Mouse (Mus musculus) limb, embryonic 11.5 days (tissue): ENCODE data around the gene Ppp4r3a. TPM values are rescaled to one million over a fixed set of nuclear protein-coding genes. Genes with fewer than 3 reads are reported as not detected.

Source experiments
- ATAC-seq: fragments of 200-750 bp; cut with Nextera tagmentation; 2 replicates; pipeline ENCODE4 v1.8.0; 2017; ENCODE audit warnings: low read depth; ENCODE audit not compliant: insufficient number of reproducible peaks, low FRiP score, low TSS enrichment
- DNase-seq: peaks from one replicate; pipeline ENCODE4 v3.0.0-alpha.2; 2015; ENCODE audit warnings: low spot score
- H3K27ac ChIP-seq: fragments of 300-500 bp; sonication (generic); replicated peaks from 2 replicates; pipeline ENCODE4 v1.5.1; 2014; ENCODE audit warnings: low read depth, mild to moderate bottlenecking, low read length
- H3K27me3 ChIP-seq: fragments of 300-500 bp; sonication (generic); 2 replicates; pipeline ENCODE4 v1.6.1; 2014; ENCODE audit warnings: mild to moderate bottlenecking, low read length, mixed read lengths; ENCODE audit not compliant: control insufficient read depth, insufficient read depth
- H3K36me3 ChIP-seq: fragments of 300-500 bp; sonication (generic); 2 replicates; pipeline ENCODE4 v1.6.1; 2014; ENCODE audit warnings: mild to moderate bottlenecking, low read length, moderate library complexity, mixed read lengths; ENCODE audit not compliant: control insufficient read depth, insufficient read depth
- H3K4me1 ChIP-seq: fragments of 300-500 bp; sonication (generic); 2 replicates; pipeline ENCODE4 v1.6.1; 2014; ENCODE audit warnings: low read length, mixed read lengths; ENCODE audit not compliant: control insufficient read depth, insufficient read depth
- H3K4me2 ChIP-seq: fragments of 300-500 bp; sonication (generic); 2 replicates; pipeline ENCODE4 v1.6.1; 2014; ENCODE audit warnings: low read depth, mild to moderate bottlenecking, moderate library complexity; ENCODE audit not compliant: severe bottlenecking
- H3K4me3 ChIP-seq: fragments of 300-500 bp; sonication (generic); 2 replicates; pipeline ENCODE4 v1.5.1; 2014; ENCODE audit warnings: low read depth, low read length
- H3K9ac ChIP-seq: fragments of 300-500 bp; sonication (generic); 2 replicates; pipeline ENCODE4 v1.6.1; 2014; ENCODE audit warnings: mild to moderate bottlenecking, low read length
- H3K9me3 ChIP-seq: fragments of 300-500 bp; sonication (generic); 2 replicates; pipeline ENCODE4 v1.6.1; 2016; ENCODE audit warnings: low read length; ENCODE audit not compliant: control insufficient read depth
- WGBS: fragments of 180-500 bp; shearing (Covaris S2); extraction: QIAGEN DNeasy Blood & Tissue Kit; methylation state at CpG from one replicate; pipeline ENCODE4 v1.1.7; 2014; 5-methylcytosine and 5-hydroxymethylcytosine counted together
- polyA plus RNA-seq: library from polyadenylated mRNA; unstranded; fragments of >200 nt; fragmentation: Nextera tagmentation; extraction: Ambion mirVana; gene quantifications from 2 replicates; pipeline ENCODE4 v1.2.1, GENCODE M21; 2014

The Ppp4r3a gene
- polyA plus RNA-seq, 1 experiment from 2014 or later, result 60.9 TPM

- Histone ChIP-seq H3K36me3 (no peaks in the 10 kb centered on the region), H3K27me3 (no peaks in the 10 kb centered on the region), H3K4me2 (no peak overlapping the region), H3K4me1 (peaks cover 42% of the 10 kb centered on the region), H3K9ac (no peak overlapping the region), H3K4me3 (no peak overlapping the region), H3K9me3 (no peaks in the 10 kb centered on the region), H3K27ac (no peak overlapping the region)
- no peak for DNase-seq
- ATAC-seq, result no peak
- WGBS, result 49% methylated on average over 8 of the region's 8 CpGs
Measured at GRCm38 (mm10) chr12:101013078-101013665, 70.3 kb downstream of the Ppp4r3a start.

GRCm38 (mm10) chr12:101012197-101013077, 71.1 kb downstream of the Ppp4r3a start:
- Histone ChIP-seq H3K4me1 (peaks cover 42% of the 10 kb centered on the region), H3K4me2 (no peak overlapping the region), H3K9me3 (no peaks in the 10 kb centered on the region), H3K36me3 (no peaks in the 10 kb centered on the region), H3K27me3 (no peaks in the 10 kb centered on the region; the same call in 1 of the 2 replicates), H3K4me3 (no peak overlapping the region), H3K27ac (no peak overlapping the region), H3K9ac (no peak overlapping the region; the same call in 1 of the 2 replicates)
- no peak for ATAC-seq
- WGBS, result 20% methylated on average over 17 of the region's 17 CpGs
- DNase-seq, result no peak

- no peak for ATAC-seq
- Histone ChIP-seq H3K27me3 (no peaks in the 10 kb centered on the region; the same call in 1 of the 2 replicates), H3K27ac (no peak overlapping the region), H3K4me3 (no peak overlapping the region), H3K4me2 (no peak overlapping the region), H3K9me3 (no peaks in the 10 kb centered on the region), H3K36me3 (no peaks in the 10 kb centered on the region), H3K9ac (no peak overlapping the region), H3K4me1 (peaks cover 37% of the 10 kb centered on the region)
- 83% methylated on average over 7 of the region's 7 CpGs for whole genome bisulfite sequencing
- no peak for DNase-seq
Measured at GRCm38 (mm10) chr12:101011017-101011416, 72.5 kb downstream of the Ppp4r3a start.

- ATAC-seq (no peak), DNase-seq (no peak)
- Histone ChIP-seq H3K4me1 (peaks cover 35% of the 10 kb centered on the region), H3K4me3 (no peak overlapping the region), H3K27ac (no peak overlapping the region), H3K27me3 (no peaks in the 10 kb centered on the region; the same call in 1 of the 2 replicates), H3K4me2 (no peak overlapping the region), H3K9me3 (no peaks in the 10 kb centered on the region), H3K9ac (no peak overlapping the region), H3K36me3 (no peaks in the 10 kb centered on the region)
- WGBS, result 41% methylated on average over 10 of the region's 10 CpGs
Measured at GRCm38 (mm10) chr12:101010148-101010920, 73.2 kb downstream of the Ppp4r3a start.

GRCm38 (mm10) chr12:101009225-101009624, 74.3 kb downstream of the Ppp4r3a start:
- no peak overlapping the region for H3K27ac ChIP-seq
- peaks cover 30% of the 10 kb centered on the region for H3K4me1 ChIP-seq
- no peak overlapping the region for H3K4me3 ChIP-seq
- H3K27me3 ChIP-seq, result no peaks in the 10 kb centered on the region; the same call in 1 of the 2 replicates
- DNase-seq (no peak), ATAC-seq (no peak)
- no peak overlapping the region for H3K9ac ChIP-seq
- 89% methylated on average over 4 of the region's 4 CpGs for WGBS
- H3K4me2 ChIP-seq, result no peak overlapping the region
- no peaks in the 10 kb centered on the region for H3K36me3 ChIP-seq
- H3K9me3 ChIP-seq, result no peaks in the 10 kb centered on the region

- no peaks in the 10 kb centered on the region for H3K36me3 ChIP-seq
- H3K27ac ChIP-seq, result no peak overlapping the region
- H3K27me3 ChIP-seq, result no peaks in the 10 kb centered on the region; the same call in 1 of the 2 replicates
- no peak for ATAC-seq
- H3K4me1 ChIP-seq, result peaks cover 30% of the 10 kb centered on the region
- H3K4me3 ChIP-seq, result no peak overlapping the region
- no peaks in the 10 kb centered on the region for H3K9me3 ChIP-seq
- no peak overlapping the region for H3K9ac ChIP-seq
- DNase-seq, result no peak
- 45% methylated on average over 4 of the region's 4 CpGs for WGBS
- no peak overlapping the region for H3K4me2 ChIP-seq
Measured at GRCm38 (mm10) chr12:101008648-101009047, 74.9 kb downstream of the Ppp4r3a start.

- no peak overlapping the region for H3K27ac ChIP-seq
- no peak overlapping the region for H3K4me2 ChIP-seq
- ATAC-seq, result no peak
- peaks cover 30% of the 10 kb centered on the region for H3K4me1 ChIP-seq
- H3K4me3 ChIP-seq, result no peak overlapping the region
- H3K9ac ChIP-seq, result no peak overlapping the region
- H3K27me3 ChIP-seq, result peaks cover 3% of the 10 kb centered on the region; the same call in 1 of the 2 replicates
- H3K36me3 ChIP-seq, result no peaks in the 10 kb centered on the region
- H3K9me3 ChIP-seq, result no peaks in the 10 kb centered on the region
- 24% methylated on average over 10 of the region's 10 CpGs for WGBS
- no peak for DNase-seq
Measured at GRCm38 (mm10) chr12:101007968-101008481, 75.5 kb downstream of the Ppp4r3a start.

GRCm38 (mm10) chr12:101007427-101007826, 76.1 kb downstream of the Ppp4r3a start:
- Histone ChIP-seq H3K4me3 (no peak overlapping the region), H3K9me3 (no peaks in the 10 kb centered on the region), H3K4me2 (no peak overlapping the region), H3K27ac (no peak overlapping the region), H3K27me3 (peaks cover 3% of the 10 kb centered on the region; the same call in 1 of the 2 replicates), H3K4me1 (peaks cover 25% of the 10 kb centered on the region), H3K36me3 (no peaks in the 10 kb centered on the region), H3K9ac (no peak overlapping the region)
- WGBS, result 79% methylated on average over 9 of the region's 9 CpGs
- no peak for DNase-seq
- no peak for ATAC-seq
